Mouse (Mus musculus): Measurements from ENCODE around the gene Epo.

Gene Epo

DNA sequence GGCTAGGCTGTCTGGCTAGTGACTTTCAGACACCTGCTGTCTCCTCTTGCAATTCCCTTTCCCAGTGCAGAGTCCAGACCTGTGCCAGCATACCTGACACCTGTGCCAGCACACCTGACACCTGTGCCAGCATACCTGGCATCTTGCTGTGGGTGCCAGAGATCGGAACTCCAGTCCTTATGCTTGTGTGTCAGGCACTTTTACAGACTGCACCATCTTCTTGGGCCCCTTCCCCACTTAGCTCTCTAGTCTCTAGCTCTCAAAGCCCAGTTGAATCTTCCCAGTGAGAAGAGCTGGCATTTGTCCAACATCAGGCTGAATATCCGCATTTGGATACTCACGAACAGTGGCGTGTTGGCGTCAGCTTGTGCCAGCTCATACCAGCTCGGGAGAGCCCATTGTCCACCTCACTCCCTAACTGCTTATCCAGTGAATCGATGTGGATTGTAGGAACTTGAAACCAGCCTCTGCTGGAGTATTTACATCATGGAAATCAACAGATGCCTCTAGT lies 6.3 kb upstream of the Epo start:
- in situ Hi-C loops (cut with MboI): no loop called here

DNA sequence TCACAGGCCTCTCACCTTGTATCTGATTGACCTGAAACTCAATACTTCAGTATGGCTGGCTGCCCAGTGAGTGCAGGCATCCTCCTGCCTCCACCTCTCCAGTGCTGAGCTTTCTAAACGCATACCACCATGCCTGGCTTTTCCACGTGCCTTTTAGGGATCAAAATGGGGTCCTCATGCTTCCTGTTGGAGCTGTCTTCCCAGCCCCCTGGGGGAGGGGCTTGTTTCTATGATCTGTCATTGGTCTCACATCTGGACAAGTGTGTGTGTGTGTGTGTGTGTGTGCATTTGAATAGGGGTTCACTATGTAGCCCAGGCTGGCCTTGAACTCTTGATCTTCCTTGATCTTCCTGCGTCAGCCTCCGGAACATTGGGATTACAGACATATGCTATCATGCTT lies 4.4 kb upstream of the Epo start:
- in situ Hi-C loops (cut with MboI): no loop called here

DNA sequence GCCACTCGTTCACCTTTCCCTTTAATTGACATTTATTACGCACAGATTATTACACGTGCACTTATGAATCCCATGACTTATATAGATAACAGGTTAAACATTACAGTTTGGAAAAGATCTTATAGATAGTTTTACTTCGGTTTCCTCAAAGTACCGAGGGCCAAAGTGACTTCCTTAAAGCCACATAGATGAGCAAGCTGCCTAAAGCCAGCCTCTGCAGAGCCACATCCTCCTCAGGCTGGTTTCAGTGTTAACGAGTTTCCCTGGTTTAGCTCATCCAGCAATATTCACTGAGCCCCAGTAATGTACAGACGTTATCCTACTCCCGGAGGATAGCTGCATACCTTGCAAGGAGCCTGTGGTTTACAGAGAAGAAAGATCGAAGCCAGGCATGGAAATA lies 2.3 kb upstream of the Epo start:
- in situ Hi-C loops (cut with MboI): no loop called here

DNA sequence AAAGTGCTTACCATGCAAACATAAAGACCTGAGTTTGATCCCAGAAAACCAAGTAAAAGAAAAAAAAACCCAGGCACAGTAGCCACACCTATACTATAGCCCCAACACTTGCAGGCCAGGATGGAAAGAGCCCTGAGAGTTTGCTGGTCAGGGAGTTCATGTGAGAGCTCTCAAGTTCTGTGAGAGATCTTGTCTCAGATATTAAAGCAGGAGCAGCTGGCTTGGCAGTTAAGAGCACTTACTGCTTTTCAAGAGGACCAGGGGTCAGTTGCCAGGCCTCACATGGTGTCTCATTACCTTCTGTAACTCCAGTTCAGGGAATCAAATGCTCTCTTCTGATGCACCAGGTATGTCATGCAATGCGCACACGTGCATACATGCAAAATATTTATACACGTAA lies 1.7 kb upstream of the Epo start:
- in situ Hi-C loops (cut with MboI): no loop called here

DNA sequence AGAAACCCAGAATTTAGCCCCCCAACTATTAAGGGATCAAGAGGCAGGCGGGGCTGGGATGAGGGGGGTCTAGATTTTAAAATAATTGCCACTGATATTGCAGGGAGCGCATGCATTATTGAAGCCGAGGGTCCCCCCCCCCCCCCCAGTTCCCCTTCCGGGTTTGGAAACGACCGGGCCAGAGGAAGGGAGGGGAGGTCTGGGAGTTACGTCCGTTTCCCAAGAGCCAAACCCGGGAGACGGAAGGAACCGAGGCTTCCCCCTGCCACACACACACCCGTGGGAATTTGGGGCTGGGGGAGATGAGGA lies 280 bp downstream of the Epo start:
- in situ Hi-C loops (cut with MboI): no loop called here

DNA sequence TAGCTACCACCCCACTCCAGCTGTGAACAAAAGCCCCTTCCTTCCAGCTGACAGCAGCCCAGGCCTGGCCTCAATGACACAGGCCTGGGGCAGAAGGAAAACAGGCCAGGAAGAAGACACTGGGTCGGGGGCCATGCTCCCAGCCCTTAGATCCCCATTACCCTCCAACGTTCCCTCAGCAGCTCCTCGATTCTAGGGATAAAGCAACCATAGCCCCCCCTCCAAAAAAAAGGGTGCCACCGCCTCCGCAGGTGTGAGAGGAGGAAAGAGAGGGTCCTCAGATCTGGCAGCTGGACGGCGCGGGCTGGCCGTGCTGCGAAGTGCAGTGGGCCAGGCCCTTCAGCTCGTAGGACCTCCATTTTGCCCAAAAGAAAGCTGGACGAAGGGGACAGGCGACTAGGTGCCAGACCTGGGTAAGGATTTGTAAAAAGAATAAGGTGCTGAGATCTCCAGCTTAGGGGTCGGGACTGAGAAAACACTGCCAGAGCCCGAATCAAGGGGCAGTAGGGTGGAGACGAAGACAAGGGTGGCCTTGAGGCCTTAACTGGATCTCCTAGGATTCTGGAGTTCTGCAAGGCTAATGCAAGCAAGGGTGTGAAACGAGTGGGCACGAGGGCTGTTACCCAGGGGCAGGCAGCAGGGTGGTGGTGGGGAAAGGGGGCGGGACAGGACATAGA lies 773 bp downstream of the Epo start:
- in situ Hi-C loops (cut with MboI): no loop called here

DNA sequence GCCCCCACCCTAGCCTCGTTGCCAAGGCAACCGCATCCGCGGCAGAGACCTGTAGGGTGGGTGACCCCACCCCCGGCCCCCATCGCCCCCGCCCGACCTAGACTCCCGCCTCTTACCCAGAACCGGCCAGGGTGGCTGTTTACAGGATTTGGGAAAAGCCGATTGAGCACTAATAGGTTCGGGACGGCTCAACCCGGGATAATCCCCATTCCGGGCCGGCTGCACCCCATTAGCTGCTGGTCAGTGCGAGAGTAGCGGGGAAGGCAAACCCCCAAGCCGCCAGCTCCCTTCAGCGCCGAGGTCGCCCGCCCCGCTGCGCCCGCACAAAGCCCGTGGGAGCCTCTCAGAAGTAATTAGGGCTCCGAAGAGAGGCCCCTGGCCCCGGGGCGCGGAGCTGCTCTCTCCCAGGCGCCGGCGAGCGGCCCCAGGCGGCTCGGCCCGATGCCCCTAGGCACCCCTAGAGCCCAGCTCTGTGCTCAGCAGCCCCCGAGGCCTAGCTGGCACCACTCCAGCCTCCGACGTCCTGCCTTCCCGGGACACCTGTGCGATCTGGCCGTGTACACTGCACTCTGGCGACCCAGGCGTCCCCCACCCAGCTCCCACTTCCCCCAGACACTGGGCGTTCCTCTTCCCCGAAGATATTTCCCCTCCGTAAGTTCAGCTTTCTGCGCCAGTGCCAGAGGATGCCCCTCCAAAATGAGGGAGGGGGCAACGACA lies 1.5 kb downstream of the Epo start:
- in situ Hi-C loops (cut with MboI): no loop called here

DNA sequence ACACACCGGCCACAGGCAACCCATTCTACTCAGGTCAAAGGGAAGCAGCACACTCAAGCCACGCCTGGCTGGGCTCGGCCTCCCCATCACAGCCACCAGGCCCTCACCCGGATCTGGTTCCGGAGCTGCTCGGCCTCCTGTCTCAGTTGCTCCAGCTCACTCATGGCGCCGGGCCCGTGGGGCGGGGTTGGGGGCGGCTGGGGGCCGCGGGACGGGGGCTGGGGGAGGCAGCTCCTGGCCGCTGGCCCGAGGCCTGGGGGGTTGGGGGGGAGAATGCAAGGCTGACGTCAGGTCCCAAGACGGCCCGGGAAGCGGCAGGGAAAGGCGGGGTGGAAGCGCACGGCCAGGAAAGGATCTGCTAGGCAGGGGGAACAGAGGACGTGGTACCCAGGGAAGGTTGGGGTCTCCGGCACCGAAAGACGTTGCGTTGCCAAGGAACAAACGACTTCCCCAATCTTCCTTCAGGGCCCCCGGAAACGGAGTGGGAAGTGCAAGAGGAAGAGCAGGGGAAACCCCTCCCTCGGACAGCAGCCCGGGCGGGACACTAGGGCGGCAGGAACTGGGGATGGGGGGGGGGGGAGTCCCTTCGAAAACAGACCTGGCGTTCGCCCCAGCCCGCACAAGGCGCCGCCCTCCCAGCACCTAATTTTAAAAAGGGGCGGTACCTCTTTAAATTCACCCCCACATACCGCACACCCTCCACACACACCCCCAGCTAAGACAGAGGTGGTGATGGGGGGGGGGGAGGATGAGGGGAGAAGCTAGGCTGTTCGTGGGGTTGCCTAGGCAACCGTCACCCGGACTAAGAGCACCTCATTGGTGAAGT lies 2.2 kb downstream of the Epo start:
- in situ Hi-C loops (cut with MboI): no loop called here

DNA sequence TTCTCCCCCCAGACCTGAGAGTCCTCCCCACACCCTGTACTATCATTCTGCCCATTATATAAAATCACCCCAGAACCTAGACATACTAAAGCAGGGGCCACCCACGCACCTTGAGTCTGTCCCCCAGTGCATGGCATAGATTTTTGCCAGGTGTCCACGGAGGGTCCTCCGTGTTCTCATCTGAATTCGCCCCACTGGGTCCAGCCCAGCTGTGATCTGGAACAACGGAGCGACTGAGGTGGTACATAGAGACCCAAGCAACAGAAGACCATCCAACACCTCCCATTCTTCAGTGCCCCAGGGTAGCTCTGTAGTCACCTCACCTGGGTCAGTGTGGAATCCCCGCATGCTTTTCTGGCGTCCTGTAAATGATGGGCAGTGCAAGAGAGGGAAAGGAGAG lies 3.0 kb downstream of the Epo start:
- in situ Hi-C loops (cut with MboI): no loop called here

DNA sequence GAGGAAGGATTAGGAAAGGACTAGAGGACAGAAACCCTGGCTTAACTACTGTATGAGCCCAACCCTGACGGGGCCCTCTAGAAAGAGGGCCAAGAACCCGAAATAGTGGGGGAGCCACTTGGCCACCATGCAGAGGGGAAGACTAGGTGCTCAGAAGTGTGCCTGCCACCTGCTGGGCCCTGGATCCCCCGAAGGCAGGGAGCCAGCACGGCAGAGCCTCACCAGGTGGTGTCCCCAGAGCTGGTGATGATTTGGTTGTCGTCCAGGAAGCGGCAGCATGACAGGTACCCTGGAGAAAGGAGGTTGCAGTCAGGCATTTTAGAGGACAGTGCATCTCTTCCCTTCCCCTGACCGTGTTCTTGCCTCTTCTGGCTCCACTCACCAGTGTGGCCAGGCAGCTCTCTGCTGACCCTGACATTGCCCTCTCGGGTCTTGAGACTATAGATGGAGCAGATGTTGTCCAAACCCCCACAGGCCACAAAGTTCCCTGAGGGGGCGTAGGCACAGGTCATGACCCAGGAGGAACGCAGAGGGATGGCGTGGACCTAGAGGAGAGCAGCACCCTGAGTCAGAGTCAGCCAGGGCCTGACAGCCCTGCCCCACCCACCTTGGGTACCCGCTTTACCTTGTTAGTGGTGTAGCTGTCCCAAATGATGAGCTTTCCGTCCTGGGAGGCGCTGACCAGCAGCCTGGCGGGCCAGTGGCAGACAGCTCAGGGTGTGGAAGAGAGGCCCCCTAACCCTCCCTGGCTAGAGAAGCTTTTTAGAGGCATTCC lies 3.6 kb downstream of the Epo start:
- in situ Hi-C loops (cut with MboI): no loop called here

DNA sequence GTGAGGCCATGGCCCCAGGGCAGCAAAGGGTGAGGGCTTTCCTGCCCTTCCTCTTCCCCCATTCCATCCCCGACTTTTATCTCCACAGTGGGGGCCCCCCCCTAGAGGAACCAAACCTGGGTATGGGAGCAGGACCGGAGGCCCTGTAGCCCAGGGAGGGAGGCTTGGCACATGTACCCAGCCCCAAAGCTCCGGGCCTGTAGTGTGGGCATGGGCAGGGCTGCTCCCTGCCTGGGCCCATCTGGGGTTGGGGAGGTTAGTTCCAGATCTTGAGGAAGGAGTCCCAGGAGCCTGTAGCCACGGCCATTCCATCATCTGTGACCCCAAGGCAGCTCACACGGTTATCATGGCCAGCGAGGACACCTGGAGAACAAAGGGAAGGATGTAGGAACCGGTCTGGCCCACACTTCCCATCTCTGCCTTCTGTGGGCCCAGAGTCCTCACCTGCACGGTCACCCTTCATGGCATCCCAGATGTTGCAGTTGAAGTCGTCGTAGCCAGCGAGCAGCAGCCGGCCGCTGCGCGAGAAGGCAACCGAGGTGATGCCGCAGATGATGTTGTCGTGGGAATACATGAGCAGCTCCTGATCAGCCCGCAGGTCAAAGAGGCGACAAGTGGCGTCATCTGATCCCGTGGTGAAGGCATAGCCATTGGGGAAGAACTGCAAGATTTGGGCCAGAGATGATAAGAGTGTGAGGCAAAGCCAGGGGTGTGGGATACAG lies 4.6 kb downstream of the Epo start:
- in situ Hi-C loops (cut with MboI): no loop called here

DNA sequence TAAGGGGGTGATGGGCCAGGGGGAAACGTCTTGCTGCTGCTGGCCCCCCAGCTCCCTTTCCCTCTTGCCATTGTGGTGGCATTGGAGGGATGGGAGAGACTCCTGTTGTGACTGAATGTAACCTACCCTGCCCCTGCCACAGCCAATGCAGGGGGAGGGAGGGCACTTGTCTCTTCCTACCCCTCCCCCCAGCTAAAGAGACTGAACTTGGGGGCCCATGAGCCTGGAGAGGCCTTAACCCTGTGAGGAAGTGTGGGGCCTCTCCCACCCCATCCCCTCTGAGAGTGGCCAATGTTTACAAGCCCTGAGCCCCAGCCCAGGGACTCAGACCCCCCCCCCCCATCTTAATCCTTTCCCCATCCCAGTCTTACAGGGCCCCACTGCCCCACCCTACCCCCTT lies 5.6 kb downstream of the Epo start:
- in situ Hi-C loops (cut with MboI): no loop called here

DNA sequence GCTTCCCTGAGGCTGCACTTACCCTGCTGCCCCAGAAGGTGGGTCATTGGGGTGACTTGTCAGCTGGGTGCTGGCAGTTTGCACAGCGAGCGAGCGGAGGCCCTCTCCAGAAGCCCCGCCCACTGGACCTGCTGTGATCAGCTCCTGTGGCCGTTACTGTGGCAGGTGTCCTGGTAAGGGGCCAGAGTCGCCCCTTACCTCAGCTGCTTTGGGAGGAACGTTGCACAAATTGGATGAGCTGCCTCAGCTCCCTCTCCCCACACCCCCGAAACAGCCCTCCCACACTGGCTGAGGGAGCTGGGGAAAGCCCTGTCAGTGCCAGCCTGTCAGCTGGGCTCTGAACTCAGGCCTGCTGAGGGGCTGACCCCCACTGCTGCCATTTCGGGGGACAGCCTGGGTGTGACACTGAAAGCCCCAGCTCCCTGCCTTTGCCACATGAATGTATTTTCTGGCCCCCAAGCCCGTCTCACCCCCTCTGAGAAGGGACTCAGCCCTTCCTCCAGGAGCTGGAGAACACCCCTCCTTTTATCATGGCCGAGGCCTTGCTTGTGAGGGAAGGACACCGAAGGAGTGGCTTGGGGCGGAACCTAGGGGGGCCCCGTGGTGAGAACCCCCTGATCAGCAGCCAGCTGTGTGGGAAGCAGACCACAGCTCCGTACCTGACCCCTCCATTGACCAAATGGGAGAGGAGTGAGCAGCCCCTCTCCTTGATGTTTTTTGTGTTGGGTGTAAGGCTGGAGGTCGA lies 6.7 kb downstream of the Epo start:
- in situ Hi-C loops (cut with MboI): no loop called here

DNA sequence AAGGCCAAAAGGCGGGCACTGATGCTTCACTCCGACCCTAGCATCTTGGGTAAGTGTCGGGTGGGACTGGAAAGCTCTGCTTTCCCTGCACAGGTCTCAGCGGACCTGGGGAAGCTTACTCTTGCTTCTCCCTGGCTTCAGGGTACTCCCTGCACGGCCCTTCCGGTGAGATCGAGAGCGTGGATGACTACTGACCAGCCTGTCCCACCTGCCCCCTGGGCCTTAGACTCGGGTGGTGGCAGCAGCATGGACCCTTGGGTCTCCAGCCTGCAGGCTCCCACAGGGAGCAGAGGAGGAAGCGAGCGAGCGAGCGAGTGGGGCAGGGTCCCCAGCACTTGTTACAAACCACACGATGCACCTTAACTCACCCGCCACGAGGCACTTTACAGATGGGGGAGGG lies 7.5 kb downstream of the Epo start:
- in situ Hi-C loops (cut with MboI): no loop called here

DNA sequence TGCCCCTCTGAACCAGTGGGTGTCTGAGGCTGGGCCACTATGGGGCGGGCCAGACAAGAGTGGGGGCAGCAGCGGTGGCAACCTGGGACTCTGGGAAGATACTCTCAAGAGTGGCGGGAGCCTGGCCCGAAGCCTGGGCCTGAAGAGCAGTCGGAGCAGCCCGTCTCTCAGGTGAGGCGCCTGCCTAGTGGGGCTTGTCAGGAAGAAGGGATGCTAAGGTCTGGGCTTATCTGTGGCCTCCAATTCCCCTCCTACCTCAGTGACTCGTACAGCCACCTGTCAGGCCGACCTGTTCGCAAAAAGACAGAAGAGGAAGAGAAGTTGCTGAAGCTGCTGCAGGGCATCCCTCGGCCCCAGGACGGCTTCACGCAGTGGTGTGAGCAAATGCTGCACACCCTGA lies 8.4 kb downstream of the Epo start:
- in situ Hi-C loops (cut with MboI): no loop called here

DNA sequence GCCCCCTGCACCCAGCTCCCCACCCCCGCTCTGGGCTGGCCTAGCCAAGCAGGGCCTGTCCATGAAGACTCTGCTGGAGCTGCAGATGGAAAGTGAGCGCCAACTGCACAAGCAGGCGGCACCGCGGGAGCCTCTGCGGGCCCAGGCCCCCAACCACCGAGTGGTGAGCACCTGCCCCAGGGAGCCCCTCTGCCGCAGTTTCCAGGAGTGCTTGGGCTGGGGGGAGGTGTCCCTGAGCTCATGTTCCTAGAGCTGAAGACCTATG lies 8.9 kb downstream of the Epo start:
- in situ Hi-C loops (cut with MboI): no loop called here

DNA sequence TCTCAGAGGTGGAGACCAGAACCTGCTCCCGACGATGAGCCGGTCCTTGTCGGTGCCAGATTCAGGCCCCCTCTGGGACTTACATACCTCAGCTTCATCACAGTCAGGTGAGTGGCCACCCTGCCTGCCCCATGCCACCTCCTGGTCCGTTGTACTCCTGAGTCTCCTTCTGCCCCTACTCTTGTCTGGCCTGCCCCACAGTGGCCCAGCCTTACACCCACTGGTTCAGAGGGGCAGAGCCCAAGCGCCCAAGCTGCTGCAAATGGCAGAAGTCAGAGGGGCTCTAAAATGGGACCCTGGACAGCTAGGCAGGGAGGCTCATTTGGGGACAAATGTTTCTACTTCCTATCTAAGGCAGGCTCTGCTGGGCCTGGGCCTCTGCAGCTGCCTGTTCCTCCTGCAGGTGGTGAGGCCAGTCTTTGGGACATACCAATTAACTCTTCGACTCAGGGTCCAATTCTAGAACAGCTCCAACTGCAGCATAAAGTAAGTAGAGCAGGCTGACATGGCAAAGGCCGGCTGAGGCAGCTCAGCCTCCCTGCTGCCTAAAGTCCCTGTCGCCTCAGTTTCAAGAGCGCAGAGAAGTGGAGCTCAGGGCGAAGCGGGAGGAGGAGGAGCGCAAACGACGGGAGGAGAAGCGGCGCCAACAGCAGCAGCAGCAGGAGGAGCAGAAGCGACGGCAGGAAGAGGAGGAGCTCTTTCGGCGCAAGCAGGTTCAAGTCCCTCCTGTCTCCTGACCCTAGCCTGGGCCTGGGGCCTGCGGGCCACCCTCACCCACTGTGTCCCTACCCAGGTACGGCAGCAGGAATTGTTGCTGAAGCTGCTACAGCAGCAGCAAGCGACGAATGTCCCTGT lies 9.4 kb downstream of the Epo start:
- in situ Hi-C loops (cut with MboI): no loop called here

DNA sequence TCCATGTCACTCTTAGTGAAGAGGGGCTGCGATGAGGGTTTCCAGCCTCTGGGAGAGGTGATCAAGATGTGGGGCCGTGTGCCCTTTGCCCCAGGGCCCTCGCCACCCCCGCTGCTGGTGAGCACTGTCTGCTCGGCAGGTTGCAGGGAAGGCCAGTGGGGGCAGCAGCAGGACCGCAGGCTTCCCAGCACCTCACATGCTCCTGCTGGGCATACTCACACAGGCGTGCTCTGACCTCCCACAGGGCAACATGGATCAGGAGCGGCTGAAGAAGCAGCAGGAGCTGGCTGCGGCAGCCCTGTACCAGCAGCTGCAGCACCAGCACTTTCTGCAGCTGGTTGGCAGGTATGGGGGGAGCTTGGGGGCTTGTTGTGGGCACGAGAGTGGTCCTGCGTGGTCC lies 10.3 kb downstream of the Epo start:
- in situ Hi-C loops (cut with MboI): no loop called here

DNA sequence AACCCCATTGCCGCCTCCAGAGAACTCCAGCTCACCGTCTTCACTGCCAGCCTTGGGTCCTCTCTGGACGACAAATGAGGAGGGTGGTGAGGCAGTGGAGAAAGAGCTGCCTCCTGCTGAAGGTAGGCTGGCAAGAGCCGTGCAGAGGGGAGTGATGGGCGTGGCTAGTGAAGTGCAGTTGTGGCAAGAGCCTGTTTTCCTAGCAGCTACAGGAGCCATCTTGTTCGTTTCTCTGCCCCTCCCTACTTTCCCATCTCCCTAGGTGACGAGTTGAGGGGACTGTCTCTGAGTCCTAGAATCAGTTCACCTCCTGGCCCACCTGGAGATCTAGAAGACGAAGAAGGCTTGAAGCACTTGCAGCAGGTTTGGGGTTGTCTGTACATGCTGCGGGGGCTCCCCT lies 11.2 kb downstream of the Epo start:
- in situ Hi-C loops (cut with MboI): no loop called here
